Mouse (Mus musculus): ENCODE results near the gene Wwox. TPM values are rescaled to one million over a fixed set of nuclear protein-coding genes. Genes with fewer than 3 reads are reported as not detected.
A peak's percentile ranks its signal among the peaks of the same experiment; 100 is the strongest.

Wwox gene
- polyA plus RNA-seq, 1 experiment from 2014 or later = 13.7 TPM

- WGBS = 48% methylated on average over 9 of the region's 9 CpGs
- H3K9ac ChIP-seq = no peak overlapping the region
- H3K4me2 ChIP-seq (replicated peaks) = no peak overlapping the region
- no peaks in the 10 kb centered on the region for H3K36me3 ChIP-seq
- H3K4me1 ChIP-seq = 0 out of 2 replicates have a peak, but pooled peaks cover 12% of the 10 kb centered on the region
- no peak for ATAC-seq (ENCODE audit: insufficient number of reproducible peaks, low FRiP score, low TSS enrichment, low read depth)
- H3K9me3 ChIP-seq (replicated peaks) = no peaks in the 10 kb centered on the region
- H3K27me3 ChIP-seq = no peaks in the 10 kb centered on the region
- H3K27ac ChIP-seq (replicated peaks) = no peak overlapping the region
- H3K4me3 ChIP-seq (replicated peaks) = no peak overlapping the region
Observed at GRCm38 (mm10) chr8:115237596-115237995, 798.1 kb downstream of the Wwox start.

- ATAC-seq (ENCODE audit: insufficient number of reproducible peaks, low FRiP score, low TSS enrichment, low read depth) = no peak
- Histone ChIP-seq H3K4me1 (0 out of 2 replicates have a peak, but pooled peaks cover 4% of the 10 kb centered on the region), H3K9ac (no peak overlapping the region), H3K36me3 (no peaks in the 10 kb centered on the region), H3K4me3 (replicated peaks) (no peak overlapping the region), H3K27ac (replicated peaks) (no peak overlapping the region), H3K4me2 (replicated peaks) (no peak overlapping the region), H3K27me3 (no peaks in the 10 kb centered on the region), H3K9me3 (replicated peaks) (no peaks in the 10 kb centered on the region)
- 64% methylated on average over 9 of the region's 9 CpGs for WGBS
Observed at GRCm38 (mm10) chr8:115243465-115244027, 804.1 kb downstream of the Wwox start.

- H3K4me2 ChIP-seq (replicated peaks) = peak overlapping the region; percentile 28
- H3K27ac ChIP-seq (replicated peaks) = no peak overlapping the region
- peak overlapping the region; percentile 18; the same call in 1 of the 2 replicates for H3K4me3 ChIP-seq (replicated peaks)
- no peak for ATAC-seq (ENCODE audit: insufficient number of reproducible peaks, low FRiP score, low TSS enrichment, low read depth)
- H3K36me3 ChIP-seq = no peaks in the 10 kb centered on the region
- H3K9me3 ChIP-seq (replicated peaks) = no peaks in the 10 kb centered on the region
- H3K9ac ChIP-seq = no peak overlapping the region
- no peaks in the 10 kb centered on the region; the same call in 1 of the 2 replicates for H3K27me3 ChIP-seq
- H3K4me1 ChIP-seq = no peaks in the 10 kb centered on the region; the same call in 1 of the 2 replicates
- 31% methylated on average over 22 of the region's 22 CpGs for WGBS
Observed at GRCm38 (mm10) chr8:115249688-115250366, 810.4 kb downstream of the Wwox start.

GRCm38 (mm10) chr8:115255550-115255949 is 816.1 kb downstream of the Wwox start:
- no peak overlapping the region for H3K27ac ChIP-seq (replicated peaks)
- ATAC-seq (ENCODE audit: insufficient number of reproducible peaks, low FRiP score, low TSS enrichment, low read depth) = no peak
- H3K4me1 ChIP-seq = no peaks in the 10 kb centered on the region; the same call in 1 of the 2 replicates
- no peak overlapping the region for H3K4me2 ChIP-seq (replicated peaks)
- no peaks in the 10 kb centered on the region for H3K9me3 ChIP-seq (replicated peaks)
- H3K9ac ChIP-seq = no peak overlapping the region
- no peaks in the 10 kb centered on the region for H3K36me3 ChIP-seq
- H3K27me3 ChIP-seq = no peaks in the 10 kb centered on the region; the same call in 1 of the 2 replicates
- no peak overlapping the region for H3K4me3 ChIP-seq (replicated peaks)
- 18% methylated on average over 13 of the region's 13 CpGs for WGBS

- Histone ChIP-seq H3K4me2 (replicated peaks) (no peak overlapping the region), H3K4me3 (replicated peaks) (no peak overlapping the region), H3K27me3 (no peaks in the 10 kb centered on the region), H3K27ac (replicated peaks) (no peak overlapping the region), H3K36me3 (no peaks in the 10 kb centered on the region), H3K9ac (no peak overlapping the region), H3K9me3 (replicated peaks) (no peaks in the 10 kb centered on the region), H3K4me1 (no peaks in the 10 kb centered on the region; the same call in 1 of the 2 replicates)
- 76% methylated on average over 17 of the region's 17 CpGs for WGBS
- no peak for ATAC-seq (ENCODE audit: insufficient number of reproducible peaks, low FRiP score, low TSS enrichment, low read depth)
Observed at GRCm38 (mm10) chr8:115257417-115257816, 818.0 kb downstream of the Wwox start.

GRCm38 (mm10) chr8:115259806-115260205 is 820.4 kb downstream of the Wwox start:
- no peak overlapping the region for H3K27ac ChIP-seq (replicated peaks)
- no peak overlapping the region for H3K4me3 ChIP-seq (replicated peaks)
- ATAC-seq (ENCODE audit: insufficient number of reproducible peaks, low FRiP score, low TSS enrichment, low read depth) = no peak
- no peak overlapping the region for H3K4me2 ChIP-seq (replicated peaks)
- no peaks in the 10 kb centered on the region; the same call in 1 of the 2 replicates for H3K4me1 ChIP-seq
- no peaks in the 10 kb centered on the region for H3K9me3 ChIP-seq (replicated peaks)
- H3K27me3 ChIP-seq = no peaks in the 10 kb centered on the region
- H3K36me3 ChIP-seq = no peaks in the 10 kb centered on the region
- no peak overlapping the region for H3K9ac ChIP-seq
- 54% methylated on average over 12 of the region's 12 CpGs for WGBS

- Histone ChIP-seq H3K4me2 (replicated peaks) (no peak overlapping the region), H3K27me3 (no peaks in the 10 kb centered on the region), H3K9ac (no peak overlapping the region), H3K4me1 (no peaks in the 10 kb centered on the region), H3K9me3 (replicated peaks) (no peaks in the 10 kb centered on the region), H3K4me3 (replicated peaks) (no peak overlapping the region), H3K36me3 (no peaks in the 10 kb centered on the region), H3K27ac (replicated peaks) (no peak overlapping the region)
- 47% methylated on average over 11 of the region's 11 CpGs for WGBS
- ATAC-seq (ENCODE audit: insufficient number of reproducible peaks, low FRiP score, low TSS enrichment, low read depth) = no peak
Observed at GRCm38 (mm10) chr8:115267196-115267595, 827.7 kb downstream of the Wwox start.

GRCm38 (mm10) chr8:115269601-115270000 is 830.1 kb downstream of the Wwox start:
- no peak overlapping the region for H3K9ac ChIP-seq
- WGBS = 36% methylated on average over 4 of the region's 4 CpGs
- H3K4me3 ChIP-seq (replicated peaks) = no peak overlapping the region
- H3K4me1 ChIP-seq = no peaks in the 10 kb centered on the region
- H3K27me3 ChIP-seq = no peaks in the 10 kb centered on the region
- no peak overlapping the region for H3K27ac ChIP-seq (replicated peaks)
- no peak overlapping the region for H3K4me2 ChIP-seq (replicated peaks)
- H3K36me3 ChIP-seq = no peaks in the 10 kb centered on the region
- ATAC-seq (ENCODE audit: insufficient number of reproducible peaks, low FRiP score, low TSS enrichment, low read depth) = no peak
- H3K9me3 ChIP-seq (replicated peaks) = no peaks in the 10 kb centered on the region

- Histone ChIP-seq H3K4me2 (replicated peaks) (no peak overlapping the region), H3K9ac (no peak overlapping the region), H3K27me3 (no peaks in the 10 kb centered on the region), H3K36me3 (no peaks in the 10 kb centered on the region), H3K9me3 (replicated peaks) (no peaks in the 10 kb centered on the region), H3K4me3 (replicated peaks) (no peak overlapping the region), H3K27ac (replicated peaks) (no peak overlapping the region), H3K4me1 (no peaks in the 10 kb centered on the region)
- ATAC-seq (ENCODE audit: insufficient number of reproducible peaks, low FRiP score, low TSS enrichment, low read depth) = no peak
- 88% methylated on average over 6 of the region's 6 CpGs for WGBS
Observed at GRCm38 (mm10) chr8:115273976-115274375, 834.5 kb downstream of the Wwox start.

- Histone ChIP-seq H3K4me1 (no peaks in the 10 kb centered on the region), H3K9ac (no peak overlapping the region), H3K9me3 (replicated peaks) (no peaks in the 10 kb centered on the region), H3K27ac (replicated peaks) (no peak overlapping the region), H3K36me3 (no peaks in the 10 kb centered on the region), H3K4me3 (replicated peaks) (no peak overlapping the region), H3K4me2 (replicated peaks) (no peak overlapping the region), H3K27me3 (no peaks in the 10 kb centered on the region)
- WGBS = 53% methylated on average over 2 of the region's 2 CpGs
- no peak for ATAC-seq (ENCODE audit: insufficient number of reproducible peaks, low FRiP score, low TSS enrichment, low read depth)
Observed at GRCm38 (mm10) chr8:115276281-115276680, 836.8 kb downstream of the Wwox start.

GRCm38 (mm10) chr8:115278291-115278690 is 838.8 kb downstream of the Wwox start:
- Histone ChIP-seq H3K27ac (replicated peaks) (no peak overlapping the region), H3K9me3 (replicated peaks) (no peaks in the 10 kb centered on the region), H3K36me3 (no peaks in the 10 kb centered on the region), H3K4me3 (replicated peaks) (no peak overlapping the region), H3K4me2 (replicated peaks) (no peak overlapping the region), H3K9ac (no peak overlapping the region), H3K27me3 (no peaks in the 10 kb centered on the region), H3K4me1 (no peaks in the 10 kb centered on the region)
- 93% methylated on average over 5 of the region's 5 CpGs for WGBS
- no peak for ATAC-seq (ENCODE audit: insufficient number of reproducible peaks, low FRiP score, low TSS enrichment, low read depth)

- no peak for ATAC-seq (ENCODE audit: insufficient number of reproducible peaks, low FRiP score, low TSS enrichment, low read depth)
- Histone ChIP-seq H3K9me3 (replicated peaks) (no peaks in the 10 kb centered on the region), H3K27me3 (no peaks in the 10 kb centered on the region), H3K4me2 (replicated peaks) (no peak overlapping the region), H3K27ac (replicated peaks) (no peak overlapping the region), H3K4me3 (replicated peaks) (no peak overlapping the region), H3K4me1 (no peaks in the 10 kb centered on the region), H3K36me3 (no peaks in the 10 kb centered on the region), H3K9ac (no peak overlapping the region)
- WGBS = 71% methylated on average over 8 of the region's 8 CpGs
Observed at GRCm38 (mm10) chr8:115290224-115290623, 850.8 kb downstream of the Wwox start.

Measured in embryonic facial prominence, embryonic 15.5 days (tissue).